In genomic region chr9:22216705-22217104, GRCm38 (mm10) we compare ENCODE assay signal across 36 mouse cellular contexts. TPM values are rescaled to one million over a fixed set of nuclear protein-coding genes. Genes with fewer than 3 reads are reported as not detected.
"Had no signal": no experiment of that assay in that cellular context is flagged by ENCODE, and none has a peak within 500 bp of the region (broad histone marks: within the 10 kb centered on the region; RNA-seq: fewer than 3 reads in every experiment).

No protein-coding gene starts in this region.

- H3K4me2 ChIP-seq: heart, embryonic 11.5 days; heart, embryonic 13.5 days; heart, embryonic 15.5 days; hindbrain, embryonic 13.5 days; hindbrain, embryonic 15.5 days; kidney, embryonic 15.5 days; limb, embryonic 12.5 days; liver, embryonic 11.5 days; liver, embryonic 13.5 days; liver, embryonic 15.5 days had no signal

- H3K4me1 ChIP-seq: heart, embryonic 15.5 days; hindbrain, embryonic 13.5 days; hindbrain, embryonic 15.5 days; limb, embryonic 10.5 days; limb, embryonic 12.5 days; liver, embryonic 13.5 days; liver, embryonic 15.5 days had no signal

- ATAC-seq: hindbrain, postnatal 0 days; intestine, embryonic 16.5 days had no signal

- H3K27me3 ChIP-seq: heart, embryonic 13.5 days; heart, embryonic 15.5 days; hindbrain, embryonic 15.5 days; kidney, embryonic 15.5 days; limb, embryonic 12.5 days; liver, embryonic 15.5 days had no signal

- H3K9me3 ChIP-seq: heart, embryonic 13.5 days; heart, embryonic 15.5 days; hindbrain, embryonic 13.5 days; hindbrain, embryonic 15.5 days; kidney, embryonic 15.5 days; limb, embryonic 10.5 days; limb, embryonic 12.5 days; liver, embryonic 13.5 days; liver, embryonic 15.5 days had no signal

- DNase-seq: gastrocnemius, postnatal 14 days; gastrocnemius, postnatal 36 days; heart, adult 2 months; heart, postnatal 14 days; heart, postnatal 36 days; kidney, adult 11 months; kidney, adult 2 months; kidney, adult 9 months; kidney, postnatal 14 days; kidney, postnatal 36 days; layer of hippocampus, adult 9-11 months; layer of hippocampus, postnatal 36 days; liver; liver, embryonic 13.5 days had no signal

- H3K27ac ChIP-seq: heart, adult 2 months; heart, embryonic 13.5 days; heart, embryonic 15.5 days; hindbrain, embryonic 13.5 days; hindbrain, embryonic 15.5 days; hindbrain, postnatal 0 days; kidney, embryonic 15.5 days; kidney, postnatal 0 days; limb, embryonic 10.5 days; limb, embryonic 12.5 days; liver, embryonic 13.5 days; liver, embryonic 15.5 days had no signal

- H3K36me3 ChIP-seq: heart, embryonic 13.5 days; heart, embryonic 15.5 days; hindbrain, embryonic 13.5 days; hindbrain, embryonic 15.5 days; kidney, embryonic 15.5 days; limb, embryonic 10.5 days; limb, embryonic 12.5 days; liver, embryonic 13.5 days; liver, embryonic 15.5 days had no signal

- H3K4me3 ChIP-seq: heart, adult 2 months; heart, embryonic 13.5 days; heart, embryonic 15.5 days; hindbrain, embryonic 13.5 days; hindbrain, embryonic 15.5 days; kidney, embryonic 15.5 days; limb, embryonic 10.5 days; limb, embryonic 12.5 days; liver, embryonic 13.5 days; liver, embryonic 15.5 days had no signal

- H3K9ac ChIP-seq: heart, embryonic 13.5 days; heart, embryonic 15.5 days; hindbrain, embryonic 13.5 days; hindbrain, embryonic 15.5 days; kidney, embryonic 15.5 days; limb, embryonic 12.5 days; liver, embryonic 13.5 days; liver, embryonic 15.5 days had no signal

RNA-seq across cellular contexts. Expression of gene Zfp872, which starts 28.8 kb away (rescaled TPM):
- total RNA-seq: gastrocnemius, adult 18-20 months; gastrocnemius, adult 8-10 months; gastrocnemius, postnatal 14 days; gastrocnemius, postnatal 36 days; hematopoietic stem cell, adult 5-6 weeks; layer of hippocampus, adult 18-20 months; left cerebral cortex, adult 18-20 months; left cerebral cortex, postnatal 36 days had no signal
- polyA plus RNA-seq: heart, adult 2 months; heart, postnatal 0 days; hindbrain, embryonic 11.5 days; kidney, adult 2 months; large intestine, adult 2 months; liver, embryonic 13.5 days had no signal

RNA-seq across cellular contexts. Expression of gene Zfp599, which starts 43.0 kb away (rescaled TPM):
- total RNA-seq: gastrocnemius, adult 18-20 months; gastrocnemius, adult 8-10 months; gastrocnemius, postnatal 36 days had no signal
